Mouse (Mus musculus): ENCODE measurements around the gene Ttc17.

The Ttc17 gene

GRCm38 (mm10) chr2:94303984-94304383, 102.5 kb downstream of the Ttc17 start:
- in situ Hi-C loops (cut with MboI; ENCODE audit: unreplicated experiment in 2 of 2): no loop called here

GRCm38 (mm10) chr2:94302393-94302792, 104.1 kb downstream of the Ttc17 start:
- in situ Hi-C loops (cut with MboI; ENCODE audit: unreplicated experiment in 2 of 2): no loop called here

DNA sequence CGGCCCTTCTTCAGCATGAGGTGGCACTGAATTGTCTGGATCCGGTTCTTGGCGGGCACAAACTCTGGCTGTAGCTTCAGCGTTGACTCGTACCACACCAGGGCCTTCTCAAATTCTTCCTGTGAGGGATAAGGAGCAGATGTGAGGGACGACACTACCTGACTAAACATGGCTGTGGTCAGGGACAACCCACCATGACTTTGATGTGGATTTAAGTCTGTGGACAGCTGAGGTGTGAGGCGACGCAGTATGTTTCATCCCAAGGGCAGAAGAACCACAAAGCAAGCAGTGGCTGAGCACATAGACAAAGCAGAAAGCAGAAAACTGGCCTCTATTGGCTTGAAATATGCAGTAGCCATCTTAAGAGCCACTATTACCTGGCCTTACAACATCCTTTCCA, 104.7 kb downstream of the Ttc17 start:
- in situ Hi-C loops (cut with MboI; ENCODE audit: unreplicated experiment in 2 of 2): no loop called here

- in situ Hi-C loops (cut with MboI; ENCODE audit: unreplicated experiment in 2 of 2): loop anchor here (25.0 kb wide), 2 partner anchors 410 to 435 kb away; partner anchors contain the start of gene Accsl (in 1 of the 2)
Observed at GRCm38 (mm10) chr2:94297467-94297866, 109.0 kb downstream of the Ttc17 start.

DNA sequence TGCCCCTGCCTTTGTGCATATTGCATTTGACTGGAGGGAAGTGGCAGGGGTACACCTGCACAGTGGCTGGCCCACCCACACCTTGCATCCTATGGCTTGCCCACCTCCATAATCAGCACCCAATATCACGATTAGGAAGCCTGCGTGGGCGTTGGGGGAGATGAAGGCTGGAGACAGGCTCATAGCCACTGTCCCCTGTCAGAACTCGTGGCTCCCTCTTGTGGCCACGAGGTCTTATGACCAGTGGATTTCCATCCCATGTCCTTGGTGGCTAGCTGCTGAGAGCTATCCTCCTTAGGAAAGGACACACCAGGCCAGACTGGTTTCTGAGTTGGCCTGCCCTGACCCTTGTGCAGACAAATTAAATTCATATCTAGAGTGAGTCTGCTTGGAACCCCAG, 116.0 kb downstream of the Ttc17 start:
- in situ Hi-C loops (cut with MboI; ENCODE audit: unreplicated experiment in 2 of 2): loop anchor here (5.0 to 25.0 kb wide), 3 partner anchors 238 to 428 kb away; partner anchors contain the start of gene Accsl (in 1 of the 2)

DNA sequence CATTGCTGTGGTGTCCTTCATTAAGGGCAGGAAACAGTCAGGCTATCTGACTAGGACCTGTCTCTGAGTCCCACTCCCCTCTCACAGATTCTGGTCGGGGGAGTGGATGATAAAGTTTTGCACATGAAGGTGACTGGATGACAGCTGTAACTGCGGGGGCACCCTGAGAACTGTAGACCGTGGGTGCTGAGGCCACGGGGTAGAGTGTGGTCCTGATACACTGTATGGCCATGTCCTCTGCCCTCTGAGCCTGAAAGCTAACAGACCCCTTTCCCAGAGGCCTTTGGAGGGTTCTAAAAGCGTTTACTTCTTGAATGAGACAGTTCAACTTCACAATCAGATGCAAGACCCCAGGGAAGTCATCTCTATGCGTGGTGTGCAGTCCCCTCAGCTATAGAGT, 116.8 kb downstream of the Ttc17 start:
- in situ Hi-C loops (cut with MboI; ENCODE audit: unreplicated experiment in 2 of 2): loop anchor here (5.0 to 25.0 kb wide), 3 partner anchors 237 to 427 kb away; partner anchors contain the start of gene Accsl (in 1 of the 2)

DNA sequence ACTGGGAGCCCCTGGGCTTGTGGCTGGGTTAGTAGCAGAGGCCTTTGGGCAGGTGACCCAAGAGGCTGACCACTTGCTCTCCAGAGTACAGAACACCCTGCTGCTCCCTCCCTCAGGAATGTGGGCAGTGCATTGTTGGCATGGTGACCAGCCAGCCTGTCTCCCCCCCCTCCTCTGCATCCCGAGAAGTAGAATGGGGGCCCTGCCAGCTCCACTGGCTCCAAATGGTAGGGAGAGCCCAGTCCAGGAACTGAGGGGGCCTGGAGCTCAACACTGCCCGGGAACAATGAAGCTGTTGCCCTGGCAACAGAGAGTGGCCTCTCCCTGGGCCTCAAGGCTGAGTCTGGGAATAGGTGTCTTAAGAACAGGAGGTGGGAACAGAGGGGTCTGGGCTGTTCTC, 117.3 kb downstream of the Ttc17 start:
- in situ Hi-C loops (cut with MboI; ENCODE audit: unreplicated experiment in 2 of 2): loop anchor here (25.0 kb wide), 2 partner anchors 402 to 427 kb away; partner anchors contain the start of gene Accsl (in 1 of the 2)

GRCm38 (mm10) chr2:94288086-94288485, 118.4 kb downstream of the Ttc17 start:
- in situ Hi-C loops (cut with MboI; ENCODE audit: unreplicated experiment in 2 of 2): loop anchor here (25.0 kb wide), 2 partner anchors 401 to 426 kb away; partner anchors contain the start of gene Accsl (in 1 of the 2)

DNA sequence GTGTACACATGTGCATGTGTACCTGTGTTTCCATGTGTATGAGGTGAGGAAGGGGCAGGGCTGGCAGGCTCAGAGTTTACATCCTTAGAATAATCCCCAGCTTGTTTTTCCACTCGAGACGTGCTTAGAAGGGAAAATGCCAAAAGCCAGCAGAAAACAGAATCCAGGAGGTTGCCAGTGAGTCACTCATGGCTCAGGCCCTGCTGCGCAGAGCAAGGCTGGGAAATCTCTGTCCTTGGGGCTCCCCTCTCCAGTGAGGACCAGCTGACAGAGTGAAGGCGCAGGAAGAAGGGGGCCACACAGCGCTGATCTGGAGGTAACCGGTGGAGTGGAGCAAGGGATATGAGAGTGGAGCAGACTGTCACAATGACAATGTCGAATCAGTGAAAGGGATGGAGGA, 119.1 kb downstream of the Ttc17 start:
- in situ Hi-C loops (cut with MboI; ENCODE audit: unreplicated experiment in 2 of 2): loop anchor here (25.0 kb wide), 2 partner anchors 400 to 425 kb away; partner anchors contain the start of gene Accsl (in 1 of the 2)

DNA sequence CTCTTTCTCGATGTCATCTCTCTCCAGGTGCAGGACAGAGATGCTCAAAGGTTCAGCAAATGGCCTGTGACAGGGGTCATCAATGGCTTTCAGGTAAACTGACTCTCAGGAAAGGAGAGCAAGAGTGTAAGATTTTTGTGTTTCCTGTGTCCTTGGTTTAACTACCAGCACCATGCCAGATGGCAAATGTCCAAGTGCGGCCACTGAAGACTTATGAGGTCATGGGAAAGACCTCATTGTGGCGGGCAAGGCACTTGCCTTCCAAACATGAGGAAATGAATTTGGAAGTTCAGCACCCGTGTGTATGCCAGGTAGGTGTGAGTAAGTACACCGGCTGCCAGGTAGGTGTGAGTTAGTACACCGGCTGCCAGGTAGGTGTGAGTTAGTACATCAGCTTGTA, 123.0 kb downstream of the Ttc17 start:
- in situ Hi-C loops (cut with MboI; ENCODE audit: unreplicated experiment in 2 of 2): loop anchor here (25.0 kb wide), 2 partner anchors 396 to 421 kb away; partner anchors contain the start of gene Accsl (in 1 of the 2)

DNA sequence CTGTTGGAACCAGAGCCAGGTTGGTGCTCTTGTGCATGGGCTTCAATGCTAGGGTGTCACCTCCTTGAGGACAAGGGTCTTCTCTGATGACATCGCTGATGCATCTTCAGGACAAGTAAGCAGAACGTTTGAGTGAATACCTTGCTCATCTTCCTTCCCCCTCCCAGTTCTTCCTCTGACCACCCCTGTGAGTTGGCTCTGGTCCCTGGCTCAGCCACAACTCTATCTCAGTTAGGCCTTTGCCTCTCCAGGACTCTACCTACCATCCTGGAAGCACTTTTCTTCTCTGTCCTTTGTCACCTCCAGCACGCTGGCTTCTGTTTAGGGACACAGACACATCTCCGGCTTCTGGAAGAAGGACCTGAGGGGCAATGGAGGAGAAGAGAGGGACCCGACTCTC, 126.9 kb downstream of the Ttc17 start:
- in situ Hi-C loops (cut with MboI; ENCODE audit: unreplicated experiment in 2 of 2): loop anchor here (25.0 kb wide), 2 partner anchors 392 to 417 kb away; partner anchors contain the start of gene Accsl (in 1 of the 2)

GRCm38 (mm10) chr2:94276103-94276502, 130.4 kb downstream of the Ttc17 start:
- in situ Hi-C loops (cut with MboI; ENCODE audit: unreplicated experiment in 2 of 2): loop anchor here (25.0 kb wide), 2 partner anchors 389 to 414 kb away; partner anchors contain the start of gene Accsl (in 1 of the 2)

GRCm38 (mm10) chr2:94275658-94276057, 130.8 kb downstream of the Ttc17 start:
- in situ Hi-C loops (cut with MboI; ENCODE audit: unreplicated experiment in 2 of 2): loop anchor here (25.0 kb wide), 2 partner anchors 388 to 413 kb away; partner anchors contain the start of gene Accsl (in 1 of the 2)

DNA sequence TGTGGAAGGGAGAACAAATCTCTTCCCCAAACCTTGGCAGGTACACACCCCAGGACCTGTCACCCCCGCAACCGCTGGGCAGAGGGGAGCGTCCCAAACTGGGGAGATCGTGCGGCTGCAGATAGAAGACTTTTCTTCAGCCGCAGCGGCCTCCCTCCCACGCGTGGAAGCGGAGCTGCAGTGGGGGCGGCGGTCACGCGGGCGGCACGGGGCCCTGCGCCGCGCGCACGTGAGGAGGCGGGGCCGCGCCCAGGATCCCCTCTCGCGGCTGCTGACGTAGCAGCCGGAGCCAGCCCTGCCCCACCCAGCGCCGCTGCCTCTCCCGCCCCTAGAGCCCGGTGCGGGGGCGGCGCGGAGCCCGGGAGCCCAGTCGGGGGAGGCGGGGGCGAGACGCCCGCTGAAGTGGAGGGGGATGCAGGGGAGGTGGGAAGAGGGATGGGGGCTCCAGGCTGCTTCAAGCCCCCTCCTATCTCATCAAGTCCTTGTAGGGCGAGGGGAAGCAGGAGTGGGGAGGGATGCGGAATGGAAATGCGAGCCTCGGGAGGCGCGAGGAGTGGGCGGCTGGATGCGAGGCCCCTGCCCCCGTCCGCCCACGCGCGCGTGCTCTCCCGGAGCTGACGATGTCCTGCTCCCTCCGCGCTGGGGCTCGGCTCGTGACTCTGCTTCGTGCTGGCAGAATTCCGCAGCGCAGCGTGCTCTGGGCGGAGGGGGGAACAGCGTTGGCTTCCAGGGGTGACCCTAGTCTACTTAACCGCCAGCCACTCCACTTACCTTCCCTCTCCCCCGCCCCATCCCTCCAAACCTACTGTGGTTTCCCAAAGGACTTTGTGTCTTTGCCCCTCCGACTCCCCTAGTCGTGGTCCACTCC, 133.1 kb downstream of the Ttc17 start:
- in situ Hi-C loops (cut with MboI; ENCODE audit: unreplicated experiment in 2 of 2): no loop called here

GRCm38 (mm10) chr2:94271176-94271575, 135.3 kb downstream of the Ttc17 start:
- in situ Hi-C loops (cut with MboI; ENCODE audit: unreplicated experiment in 2 of 2): no loop called here

DNA sequence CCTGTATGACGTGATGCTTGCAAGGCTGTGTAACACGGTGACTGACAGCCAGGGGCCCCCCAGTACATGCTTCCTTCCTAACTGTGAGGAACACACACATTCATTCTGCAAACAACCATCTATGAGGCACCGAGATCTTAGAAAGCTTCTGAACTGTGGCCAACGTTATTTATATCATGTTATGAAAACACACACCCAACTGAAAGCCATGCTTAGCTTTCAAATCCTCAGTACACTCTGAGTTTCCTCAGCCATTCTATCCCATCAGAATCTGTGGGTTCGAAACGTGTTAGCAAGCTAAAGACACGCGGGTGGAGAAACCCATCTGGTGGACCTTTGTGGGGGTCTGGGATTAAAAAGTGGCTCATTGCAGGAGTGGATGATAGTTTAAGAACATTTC, 137.7 kb downstream of the Ttc17 start:
- in situ Hi-C loops (cut with MboI; ENCODE audit: unreplicated experiment in 2 of 2): no loop called here

- in situ Hi-C loops (cut with MboI; ENCODE audit: unreplicated experiment in 2 of 2): no loop called here
Observed at GRCm38 (mm10) chr2:94267213-94267850, 139.2 kb downstream of the Ttc17 start.

DNA sequence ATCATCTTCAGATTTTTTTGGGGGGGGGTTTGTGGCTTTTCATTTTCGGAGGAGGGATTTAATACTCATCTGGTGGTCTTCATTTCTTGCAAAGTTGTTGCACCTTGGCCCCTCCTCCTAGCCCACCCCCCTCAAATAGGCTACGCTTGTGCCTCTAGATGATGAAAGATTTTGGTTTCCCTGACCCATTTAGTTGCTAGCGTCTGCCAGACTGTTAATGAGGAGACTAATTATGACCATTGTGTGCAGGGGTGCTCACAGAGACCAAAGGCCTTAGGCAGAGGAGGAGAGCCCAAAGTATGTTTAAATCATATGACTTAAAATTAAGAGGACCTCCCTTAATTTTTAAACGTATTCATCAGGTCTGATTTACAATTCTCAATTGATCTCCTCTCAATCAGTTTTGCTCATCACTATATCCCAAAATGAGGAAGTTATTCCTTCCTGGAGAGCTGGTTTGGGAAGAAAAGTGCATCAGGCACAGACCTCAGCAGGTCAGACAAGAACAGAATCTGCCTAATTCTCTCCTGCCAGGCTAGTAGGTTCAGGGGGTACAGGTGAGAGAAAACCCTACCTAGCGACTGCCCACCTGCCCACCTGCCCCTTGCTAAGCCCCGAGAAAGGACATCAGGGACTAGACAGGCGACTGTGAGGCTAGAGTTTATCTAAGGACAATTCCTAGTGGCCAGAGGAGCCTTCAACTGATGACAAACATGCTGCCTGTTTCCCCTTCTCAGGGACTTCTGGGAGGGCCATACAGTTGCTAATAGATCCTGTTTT, 139.9 kb downstream of the Ttc17 start:
- in situ Hi-C loops (cut with MboI; ENCODE audit: unreplicated experiment in 2 of 2): no loop called here

DNA sequence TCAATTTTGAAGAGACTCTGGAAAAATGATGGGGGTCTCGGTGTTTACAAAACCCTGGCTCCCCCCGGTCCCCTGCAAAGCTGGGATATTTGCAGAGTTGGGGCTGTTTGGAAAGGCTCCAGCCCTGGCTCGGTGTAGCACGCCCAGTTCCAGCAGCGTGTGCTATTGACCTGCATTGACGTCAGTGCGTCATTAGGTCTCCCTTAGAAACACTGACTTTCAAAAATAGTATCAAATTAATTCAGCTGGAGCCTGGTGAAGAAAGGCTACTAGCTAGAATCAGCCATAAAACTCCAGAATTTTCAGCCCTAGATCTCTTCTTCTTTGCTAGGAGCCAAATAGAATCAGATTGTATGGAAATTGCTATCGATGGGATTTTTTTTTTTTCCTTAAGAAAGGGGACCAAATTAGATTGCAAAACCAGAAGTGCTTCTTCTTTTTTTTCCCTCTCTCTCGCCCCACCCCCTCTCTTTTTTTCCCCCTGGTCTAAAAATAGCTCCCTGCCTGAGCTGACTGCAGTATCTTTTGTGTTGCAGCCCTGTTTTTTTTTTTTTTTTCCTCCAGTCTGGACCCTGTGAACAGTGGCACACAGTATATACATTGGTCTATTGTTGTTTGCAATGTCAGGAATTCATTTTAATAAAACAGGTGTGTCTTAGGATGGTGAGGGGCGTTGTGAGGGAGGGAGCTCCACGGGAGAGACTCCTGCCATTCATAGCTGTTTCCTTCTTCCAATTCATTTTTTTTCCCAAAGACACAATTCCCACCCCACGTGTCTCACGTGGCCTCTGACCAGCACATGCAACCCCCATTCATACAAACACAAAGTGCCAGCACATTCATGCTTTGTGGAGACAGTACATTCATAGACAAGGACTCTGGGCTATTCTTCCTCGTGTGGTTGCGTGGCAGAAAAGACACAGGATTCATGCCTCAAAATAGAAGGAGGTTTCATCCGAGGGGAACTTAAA, 141.0 kb downstream of the Ttc17 start:
- in situ Hi-C loops (cut with MboI; ENCODE audit: unreplicated experiment in 2 of 2): no loop called here
